Mouse (Mus musculus): ENCODE data around the gene Sort1.
A peak's percentile ranks its signal among the peaks of the same experiment; 100 is the strongest.
"Not testable (repeated sequence)": the region's sequence is repeated elsewhere in the genome, so short reads cannot be mapped to it uniquely, and the experiment has no call there.

Gene Sort1

GRCm38 (mm10) chr3:108283781-108284601, at the start of gene Sort1:
Gene Sort1, plus strand, starts transcription at chr3:108284082.
- peak; percentile 51 for DNase-seq (ENCODE audit: low spot score)

- DNase-seq (ENCODE audit: low spot score): not testable (repeated sequence)
These were observed 46.3 kb upstream of the Sort1 start for GRCm38 (mm10) chr3:108237474-108238102.

- DNase-seq (ENCODE audit: low spot score): no peak
These were observed 42.5 kb upstream of the Sort1 start for GRCm38 (mm10) chr3:108241243-108241839.

- DNase-seq (ENCODE audit: low spot score): no peak
These were observed 37.0 kb upstream of the Sort1 start for GRCm38 (mm10) chr3:108246857-108247256.

GRCm38 (mm10) chr3:108256719-108257637, 26.9 kb upstream of the Sort1 start, which contains the start of gene Psma5:
Gene Psma5, plus strand, starts transcription at chr3:108256926.
- peak; percentile 99 for DNase-seq (ENCODE audit: low spot score)

- peak; percentile 34 for DNase-seq (ENCODE audit: low spot score)
These were observed 25.9 kb upstream of the Sort1 start for GRCm38 (mm10) chr3:108257831-108258500.

- peak; percentile 41 for DNase-seq (ENCODE audit: low spot score)
These were observed 24.6 kb upstream of the Sort1 start for GRCm38 (mm10) chr3:108259319-108259718.

- DNase-seq (ENCODE audit: low spot score): not testable (repeated sequence)
These were observed 4.4 kb upstream of the Sort1 start for GRCm38 (mm10) chr3:108279495-108279894.

GRCm38 (mm10) chr3:108282401-108283240, 1.3 kb upstream of the Sort1 start:
- DNase-seq (ENCODE audit: low spot score): peak; percentile 55

- DNase-seq (ENCODE audit: low spot score): no peak
These were observed 681 bp upstream of the Sort1 start for GRCm38 (mm10) chr3:108283241-108283561.

- DNase-seq (ENCODE audit: low spot score): no peak
These were observed 1.3 kb downstream of the Sort1 start for GRCm38 (mm10) chr3:108285078-108285711.

GRCm38 (mm10) chr3:108286671-108287439, 3.0 kb downstream of the Sort1 start:
- no peak for DNase-seq (ENCODE audit: low spot score)

GRCm38 (mm10) chr3:108287811-108288805, 4.2 kb downstream of the Sort1 start:
- DNase-seq (ENCODE audit: low spot score): no peak

- no peak for DNase-seq (ENCODE audit: low spot score)
These were observed 5.6 kb downstream of the Sort1 start for GRCm38 (mm10) chr3:108289311-108290130.

GRCm38 (mm10) chr3:108291036-108291799, 7.3 kb downstream of the Sort1 start:
- DNase-seq (ENCODE audit: low spot score): no peak

- DNase-seq (ENCODE audit: low spot score): no peak
These were observed 10.5 kb downstream of the Sort1 start for GRCm38 (mm10) chr3:108294398-108294797.
